Mouse (Mus musculus) embryonic facial prominence, embryonic 12.5 days (tissue): ENCODE results near the gene Gab2. TPM values are rescaled to one million over a fixed set of nuclear protein-coding genes. Genes with fewer than 3 reads are reported as not detected.
"Not testable (repeated sequence)": the region's sequence is repeated elsewhere in the genome, so short reads cannot be mapped to it uniquely, and the experiment has no call there.

ENCODE experiments used
- ATAC-seq: fragments of 200-750 bp; cut with Nextera tagmentation; 2 replicates; pipeline ENCODE4 v1.8.0; 2017; ENCODE audit not compliant: insufficient number of reproducible peaks, insufficient read depth, low FRiP score, low TSS enrichment
- H3K27ac ChIP-seq: fragments of 300-500 bp; sonication (generic); 2 replicates; pipeline ENCODE4 v1.5.1; 2016; ENCODE audit warnings: mild to moderate bottlenecking
- H3K27me3 ChIP-seq: fragments of 300-500 bp; sonication (generic); 2 replicates; pipeline ENCODE4 v1.6.1; 2016; ENCODE audit warnings: mild to moderate bottlenecking, moderate library complexity
- H3K36me3 ChIP-seq: fragments of 300-500 bp; sonication (generic); 2 replicates; pipeline ENCODE4 v1.6.1; 2016; ENCODE audit warnings: mild to moderate bottlenecking
- H3K4me1 ChIP-seq: fragments of 300-500 bp; sonication (generic); 2 replicates; pipeline ENCODE4 v1.6.1; 2016
- H3K4me2 ChIP-seq: fragments of 300-500 bp; sonication (generic); replicated peaks from 2 replicates; pipeline ENCODE4 v1.6.1; 2016; ENCODE audit warnings: mild to moderate bottlenecking, moderate library complexity
- H3K4me3 ChIP-seq: fragments of 300-500 bp; sonication (generic); 2 replicates; pipeline ENCODE4 v1.5.1; 2016; ENCODE audit warnings: mild to moderate bottlenecking
- H3K9ac ChIP-seq: fragments of 300-500 bp; sonication (generic); 2 replicates; pipeline ENCODE4 v1.6.1; 2016; ENCODE audit warnings: mild to moderate bottlenecking, moderate library complexity
- H3K9me3 ChIP-seq: fragments of 300-500 bp; sonication (generic); 2 replicates; pipeline ENCODE4 v1.6.1; 2016; ENCODE audit warnings: mild to moderate bottlenecking, moderate library complexity
- WGBS: fragments of 180-500 bp; shearing (Covaris S2); methylation state at CpG from one replicate; pipeline ENCODE4 v1.1.7; 2016; 5-methylcytosine and 5-hydroxymethylcytosine counted together
- polyA plus RNA-seq: library from polyadenylated mRNA; unstranded; fragments of >200 nt; fragmentation: Nextera tagmentation; extraction: Ambion mirVana; gene quantifications from 2 replicates; pipeline ENCODE4 v1.2.1, GENCODE M21; 2016

The Gab2 gene
- polyA plus RNA-seq, 1 experiment from 2014 or later: 6.5 TPM

GRCm38 (mm10) chr7:97203907-97204306, 122.5 kb downstream of the Gab2 start:
- no peak overlapping the region for H3K27ac ChIP-seq
- no peak overlapping the region for H3K4me3 ChIP-seq
- ATAC-seq: no peak
- no peak overlapping the region for H3K4me2 ChIP-seq
- H3K4me1 ChIP-seq: no peaks in the 10 kb centered on the region
- no peaks in the 10 kb centered on the region for H3K27me3 ChIP-seq
- no peaks in the 10 kb centered on the region for H3K9me3 ChIP-seq
- no peak overlapping the region for H3K9ac ChIP-seq
- WGBS: 83% methylated on average over 2 of the region's 2 CpGs
- H3K36me3 ChIP-seq: no peaks in the 10 kb centered on the region

- H3K4me1 ChIP-seq: no peaks in the 10 kb centered on the region
- 76% methylated on average over 1 of the region's 1 CpGs for WGBS
- no peaks in the 10 kb centered on the region for H3K27me3 ChIP-seq
- H3K4me2 ChIP-seq: no peak overlapping the region
- H3K4me3 ChIP-seq: no peak overlapping the region
- H3K9me3 ChIP-seq: no peaks in the 10 kb centered on the region
- no peaks in the 10 kb centered on the region for H3K36me3 ChIP-seq
- no peak overlapping the region for H3K27ac ChIP-seq
- no peak for ATAC-seq
- no peak overlapping the region for H3K9ac ChIP-seq
Measured at GRCm38 (mm10) chr7:97208811-97209549, 127.6 kb downstream of the Gab2 start.

- H3K9me3 ChIP-seq: no peaks in the 10 kb centered on the region
- no peak overlapping the region for H3K27ac ChIP-seq
- no peaks in the 10 kb centered on the region for H3K27me3 ChIP-seq
- H3K36me3 ChIP-seq: no peaks in the 10 kb centered on the region
- no peak for ATAC-seq
- no peak overlapping the region for H3K4me3 ChIP-seq
- H3K4me2 ChIP-seq: no peak overlapping the region
- no peak overlapping the region for H3K9ac ChIP-seq
- H3K4me1 ChIP-seq: no peaks in the 10 kb centered on the region
Measured at GRCm38 (mm10) chr7:97210064-97210685, 128.8 kb downstream of the Gab2 start.

- Histone ChIP-seq H3K9ac (no peak overlapping the region), H3K36me3 (no peaks in the 10 kb centered on the region), H3K4me2 (no peak overlapping the region), H3K4me3 (no peak overlapping the region), H3K4me1 (no peaks in the 10 kb centered on the region), H3K27me3 (no peaks in the 10 kb centered on the region), H3K27ac (no peak overlapping the region), H3K9me3 (no peaks in the 10 kb centered on the region)
- no peak for ATAC-seq
- 79% methylated on average over 4 of the region's 4 CpGs for WGBS
Measured at GRCm38 (mm10) chr7:97211117-97211516, 129.7 kb downstream of the Gab2 start.

- ATAC-seq: no peak
- Histone ChIP-seq H3K4me1 (no peaks in the 10 kb centered on the region), H3K27ac (no peak overlapping the region), H3K4me3 (no peak overlapping the region), H3K9ac (no peak overlapping the region), H3K4me2 (no peak overlapping the region), H3K27me3 (no peaks in the 10 kb centered on the region), H3K36me3 (no peaks in the 10 kb centered on the region), H3K9me3 (no peaks in the 10 kb centered on the region)
- WGBS: 88% methylated on average over 2 of the region's 2 CpGs
Measured at GRCm38 (mm10) chr7:97223836-97224235, 142.4 kb downstream of the Gab2 start.

GRCm38 (mm10) chr7:97245261-97245949, 164.0 kb downstream of the Gab2 start:
- Histone ChIP-seq H3K27me3 (no peaks in the 10 kb centered on the region), H3K36me3 (no peaks in the 10 kb centered on the region)
- 84% methylated on average over 2 of the region's 2 CpGs for WGBS

GRCm38 (mm10) chr7:97245950-97246578, 164.7 kb downstream of the Gab2 start:
- not testable (repeated sequence) for H3K36me3 ChIP-seq, H3K4me3 ChIP-seq, H3K9me3 ChIP-seq, H3K4me2 ChIP-seq, H3K27me3 ChIP-seq, H3K27ac ChIP-seq, ATAC-seq, H3K9ac ChIP-seq, H3K4me1 ChIP-seq
- 82% methylated on average over 2 of the region's 2 CpGs for WGBS

More at GRCm38 (mm10) chr7:97245261-97245949, 164.0 kb downstream of the Gab2 start:
- no peaks in the 10 kb centered on the region for H3K9me3 ChIP-seq
- H3K27ac ChIP-seq: no peak overlapping the region
- ATAC-seq: no peak
- no peak overlapping the region for H3K4me3 ChIP-seq
- H3K4me1 ChIP-seq: no peaks in the 10 kb centered on the region
- no peak overlapping the region for H3K9ac ChIP-seq
- H3K4me2 ChIP-seq: no peak overlapping the region

- no peak for ATAC-seq
Measured at GRCm38 (mm10) chr7:97247661-97248060, 166.3 kb downstream of the Gab2 start.

GRCm38 (mm10) chr7:97248136-97248535, 166.8 kb downstream of the Gab2 start:
- no peaks in the 10 kb centered on the region for H3K9me3 ChIP-seq
- H3K4me3 ChIP-seq: no peak overlapping the region
- H3K4me2 ChIP-seq: no peak overlapping the region
- no peak overlapping the region for H3K27ac ChIP-seq
- H3K4me1 ChIP-seq: no peaks in the 10 kb centered on the region
- ATAC-seq: no peak
- WGBS: 74% methylated on average over 5 of the region's 5 CpGs
- no peaks in the 10 kb centered on the region for H3K27me3 ChIP-seq
- H3K36me3 ChIP-seq: no peaks in the 10 kb centered on the region
- no peak overlapping the region for H3K9ac ChIP-seq

More at GRCm38 (mm10) chr7:97247661-97248060, 166.3 kb downstream of the Gab2 start:
- no peak overlapping the region for H3K9ac ChIP-seq
- no peaks in the 10 kb centered on the region for H3K9me3 ChIP-seq
- H3K36me3 ChIP-seq: no peaks in the 10 kb centered on the region
- H3K27ac ChIP-seq: no peak overlapping the region
- no peaks in the 10 kb centered on the region for H3K4me1 ChIP-seq
- WGBS: 53% methylated on average over 1 of the region's 1 CpGs
- H3K27me3 ChIP-seq: no peaks in the 10 kb centered on the region
- no peak overlapping the region for H3K4me2 ChIP-seq
- H3K4me3 ChIP-seq: no peak overlapping the region

- Histone ChIP-seq H3K4me3 (no peak overlapping the region), H3K9ac (no peak overlapping the region), H3K4me2 (no peak overlapping the region), H3K27me3 (no peaks in the 10 kb centered on the region), H3K4me1 (no peaks in the 10 kb centered on the region), H3K27ac (no peak overlapping the region), H3K36me3 (no peaks in the 10 kb centered on the region), H3K9me3 (no peaks in the 10 kb centered on the region)
- WGBS: 57% methylated on average over 2 of the region's 2 CpGs
- ATAC-seq: no peak
Measured at GRCm38 (mm10) chr7:97251638-97252037, 170.3 kb downstream of the Gab2 start.

GRCm38 (mm10) chr7:97262541-97262940, 181.2 kb downstream of the Gab2 start:
- Histone ChIP-seq H3K9ac (no peak overlapping the region), H3K27me3 (no peaks in the 10 kb centered on the region), H3K9me3 (no peaks in the 10 kb centered on the region), H3K4me2 (no peak overlapping the region), H3K36me3 (no peaks in the 10 kb centered on the region), H3K4me1 (0 out of 2 replicates have a peak, but pooled peaks cover 3% of the 10 kb centered on the region), H3K27ac (no peak overlapping the region), H3K4me3 (no peak overlapping the region)
- WGBS: 78% methylated on average over 1 of the region's 1 CpGs
- no peak for ATAC-seq
